Mouse (Mus musculus) frontal cortex, postnatal 14 days (tissue): ENCODE results near the gene Nrarp.
A peak's percentile ranks its signal among the peaks of the same experiment; 100 is the strongest.

Experiments
- DNase-seq, 2 experiments: peaks; one replicate each; pipeline ENCODE4 v3.0.0; 2022; ENCODE audit warnings: low spot score in 2 of 2

Gene Nrarp

DNA sequence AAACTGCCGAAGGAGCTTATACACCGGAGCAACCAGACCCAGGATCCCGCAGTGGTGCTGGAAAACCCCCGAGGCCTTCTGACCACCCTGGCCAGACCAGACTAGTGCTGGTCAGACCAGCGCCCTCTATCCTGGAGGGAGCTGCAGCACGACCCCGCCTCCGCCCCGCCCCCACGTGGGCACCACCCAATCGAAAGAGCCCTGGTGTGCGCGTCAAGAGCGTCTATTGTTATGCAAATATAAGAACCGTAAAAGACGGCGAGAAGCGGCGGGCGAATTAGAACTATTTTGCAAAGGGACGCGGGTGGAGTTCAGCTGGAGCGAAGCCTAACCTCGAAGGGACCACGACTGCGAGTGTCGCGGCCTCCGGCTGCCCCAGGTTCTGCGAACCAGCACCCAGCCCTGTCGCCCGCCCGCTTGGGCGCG, at the start of gene Nrarp:
Nrarp (plus strand) TSS at position 281 of the 426 bp plus-strand sequence.
- peak; percentile 93 for DNase-seq

DNA sequence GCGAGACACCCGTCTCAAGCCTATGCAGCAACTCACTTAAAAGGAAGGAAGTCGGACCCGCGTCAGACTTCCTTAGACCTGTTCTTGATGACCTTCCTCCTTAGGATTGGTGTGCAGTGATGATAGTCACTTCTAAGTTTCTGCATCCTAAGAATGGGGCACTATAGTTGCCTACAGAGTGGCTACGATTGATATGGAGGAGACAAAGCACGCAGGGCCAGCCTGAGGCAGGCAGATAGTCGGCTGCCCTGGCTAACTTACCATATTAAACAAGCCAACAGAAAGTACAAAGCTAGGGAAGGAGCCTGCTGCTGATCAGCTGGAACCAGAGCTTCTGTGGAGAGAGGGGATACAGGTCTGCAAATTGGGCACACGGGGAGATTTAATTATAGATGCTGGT, 49.0 kb upstream of the Nrarp start:
- DNase-seq: no peak

DNA sequence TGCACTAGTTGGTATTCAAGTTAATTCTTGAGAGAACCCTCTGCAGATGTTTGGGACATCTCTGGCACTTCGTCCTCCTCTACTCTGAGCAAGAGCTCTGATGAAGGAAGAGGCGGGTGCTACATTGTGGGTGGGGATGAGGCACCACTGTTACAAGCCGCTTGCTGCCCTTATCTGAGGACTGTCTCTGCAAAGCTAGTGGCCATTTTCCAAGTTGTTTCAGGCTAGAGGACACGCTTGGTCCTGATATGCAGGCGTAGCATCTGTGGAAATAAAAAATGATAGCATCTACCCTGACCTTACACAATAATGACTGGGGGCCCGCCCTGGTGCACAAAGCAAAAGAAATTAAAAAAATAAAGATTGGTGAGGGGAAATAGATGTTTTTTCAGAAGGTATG, 42.7 kb upstream of the Nrarp start:
- DNase-seq: no peak

DNA sequence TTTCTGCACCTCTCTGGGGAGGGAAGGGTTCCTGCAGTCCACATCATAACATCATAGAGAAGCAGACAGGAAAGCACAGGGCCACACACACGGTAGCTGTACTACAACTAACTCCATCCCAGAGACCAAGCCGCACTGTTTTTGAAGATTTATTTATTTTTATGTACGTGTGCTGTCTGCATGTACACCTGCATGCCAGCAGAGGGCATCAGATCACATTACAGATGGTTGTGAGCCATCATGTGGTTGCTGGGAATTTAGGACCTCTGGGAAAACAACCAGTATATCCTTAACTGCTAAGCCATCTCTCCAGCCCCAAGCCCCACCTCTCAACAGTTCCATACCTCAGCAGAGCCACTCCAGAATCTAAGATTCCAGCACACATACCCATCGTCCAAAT, 39.4 kb upstream of the Nrarp start:
- no peak for DNase-seq

GRCm38 (mm10) chr2:25141921-25142320, 38.6 kb upstream of the Nrarp start:
- no peak for DNase-seq

- DNase-seq: no peak
These were observed 35.2 kb upstream of the Nrarp start for GRCm38 (mm10) chr2:25145346-25145745.

DNA sequence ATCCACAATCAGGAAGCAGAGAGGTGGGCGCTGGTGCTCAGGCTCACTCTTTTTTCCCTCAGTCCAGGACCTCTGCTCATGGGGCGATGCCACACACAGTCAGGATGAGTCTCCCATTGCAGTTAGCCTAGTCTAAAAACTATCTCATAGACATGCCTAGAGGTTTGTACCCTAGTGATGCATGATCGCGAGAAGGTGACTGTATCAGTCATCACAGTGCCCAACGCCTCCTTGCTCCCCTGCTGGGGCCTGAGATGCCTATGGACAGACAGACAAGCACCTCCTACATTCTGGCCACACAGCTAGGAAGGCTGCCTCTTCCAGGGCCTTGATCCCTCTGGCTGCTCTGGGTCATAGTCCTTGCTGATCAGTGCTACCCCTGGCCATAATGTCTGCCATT, 33.2 kb upstream of the Nrarp start:
- DNase-seq: no peak

GRCm38 (mm10) chr2:25147892-25148291, 32.7 kb upstream of the Nrarp start:
- DNase-seq: no peak

DNA sequence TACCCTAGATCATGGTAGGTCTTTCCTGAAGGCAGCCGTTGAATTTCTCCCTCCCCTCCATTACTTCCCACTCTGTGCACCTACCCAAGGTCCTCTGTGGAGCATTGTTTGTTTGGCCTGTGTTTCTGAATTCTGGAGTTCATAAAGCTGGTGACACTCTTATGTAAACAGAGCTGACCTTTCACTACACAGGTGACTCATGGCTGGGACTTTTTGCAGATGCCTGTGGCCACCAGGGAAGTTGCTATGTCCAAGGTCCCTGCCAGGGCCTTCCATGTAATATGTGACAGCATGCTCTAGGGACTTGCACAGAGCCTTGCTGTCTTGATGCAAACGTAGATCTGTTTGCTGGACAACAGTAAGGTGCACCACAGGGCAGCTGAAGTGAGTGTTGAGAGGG, 30.9 kb upstream of the Nrarp start:
- DNase-seq: no peak

DNA sequence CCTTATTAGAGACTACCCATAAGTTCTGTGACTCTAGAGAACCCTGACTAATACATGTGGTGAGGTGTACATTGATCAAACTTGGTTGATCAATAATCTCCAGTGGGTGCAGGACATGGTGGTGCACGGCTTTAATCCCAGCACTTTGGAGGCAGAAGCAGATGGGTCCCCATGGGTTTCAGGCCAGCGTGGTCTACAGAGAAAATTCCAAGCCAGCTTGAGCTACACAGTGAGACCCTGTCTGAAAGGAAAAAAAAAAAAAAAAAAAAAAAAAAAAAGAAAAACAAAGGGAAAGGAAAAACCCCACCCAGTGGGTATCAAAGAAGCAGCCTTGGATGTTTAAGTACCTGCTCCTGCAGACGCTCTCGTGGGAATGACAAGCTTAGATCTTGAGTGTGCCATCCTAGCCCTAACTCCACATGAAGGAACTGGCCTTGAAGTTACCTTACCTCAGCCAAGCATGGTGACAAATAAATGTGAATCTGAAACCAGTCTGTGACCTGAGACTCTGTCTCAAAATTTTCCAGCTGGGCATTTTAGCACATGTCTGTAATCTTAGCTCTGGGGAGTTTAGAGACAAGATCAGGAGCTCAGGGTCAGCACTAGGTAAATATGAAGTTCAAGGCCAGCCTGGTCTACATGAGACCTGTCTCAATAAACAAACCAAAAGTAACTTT, 29.1 kb upstream of the Nrarp start:
- no peak for DNase-seq

DNA sequence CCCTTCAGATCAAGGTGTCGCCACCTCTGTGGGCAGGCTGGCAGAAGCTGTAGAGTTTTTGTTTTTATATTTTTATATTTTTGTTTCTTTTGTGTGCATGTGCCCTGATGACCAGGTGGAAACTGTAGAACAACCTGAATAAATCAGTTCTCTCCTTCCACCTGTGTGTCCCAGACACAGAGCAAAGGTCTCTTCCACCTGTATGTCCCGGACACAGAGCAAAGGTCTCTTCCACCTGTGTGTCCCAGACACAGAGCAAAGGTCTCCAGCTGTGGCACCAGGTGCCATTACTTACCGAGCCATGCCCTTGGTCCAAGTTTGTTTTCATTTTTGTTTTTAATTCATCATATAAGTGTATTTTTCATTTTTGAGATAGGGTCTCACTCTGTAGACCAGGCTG, 24.4 kb upstream of the Nrarp start:
- DNase-seq: no peak

DNA sequence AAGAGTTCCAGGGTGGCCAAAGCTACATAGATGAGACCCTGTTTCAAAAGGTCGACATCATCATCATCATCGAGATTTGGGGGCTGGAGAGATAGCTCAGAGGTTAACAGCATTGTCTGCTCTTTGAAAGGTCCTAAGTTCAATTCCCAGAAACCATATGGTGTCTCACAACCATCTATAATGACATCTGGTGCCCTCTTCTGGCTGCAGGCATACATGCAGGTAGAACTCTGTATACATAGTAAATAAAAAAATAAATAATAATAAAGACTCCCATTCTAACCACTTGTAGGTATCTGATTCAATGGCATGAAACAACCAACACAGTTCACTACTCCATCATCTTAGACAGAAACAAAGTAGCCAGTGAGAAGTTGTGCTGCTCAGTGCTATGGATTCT, 23.6 kb upstream of the Nrarp start:
- DNase-seq: no peak

DNA sequence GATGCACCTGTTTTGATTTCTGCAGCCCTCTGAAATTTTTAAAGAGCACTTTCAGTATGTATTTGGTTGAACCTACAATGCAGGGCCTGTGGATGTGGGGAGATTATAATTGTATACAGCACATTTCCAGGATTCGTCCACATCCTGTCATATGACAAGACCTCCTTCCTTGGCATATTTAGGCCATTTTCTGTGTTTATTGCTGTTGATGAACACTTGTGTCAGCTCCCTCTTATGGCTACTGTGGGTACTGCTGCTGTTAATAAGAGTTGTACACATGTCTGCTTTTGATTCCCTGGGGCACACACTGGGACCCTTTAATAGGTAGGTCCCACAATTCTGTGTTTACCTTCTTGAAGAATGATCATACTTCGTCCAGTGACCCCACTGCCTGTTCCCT, 22.9 kb upstream of the Nrarp start:
- DNase-seq: no peak

- DNase-seq: no peak
These were observed 13.1 kb upstream of the Nrarp start for GRCm38 (mm10) chr2:25167481-25167880.

DNA sequence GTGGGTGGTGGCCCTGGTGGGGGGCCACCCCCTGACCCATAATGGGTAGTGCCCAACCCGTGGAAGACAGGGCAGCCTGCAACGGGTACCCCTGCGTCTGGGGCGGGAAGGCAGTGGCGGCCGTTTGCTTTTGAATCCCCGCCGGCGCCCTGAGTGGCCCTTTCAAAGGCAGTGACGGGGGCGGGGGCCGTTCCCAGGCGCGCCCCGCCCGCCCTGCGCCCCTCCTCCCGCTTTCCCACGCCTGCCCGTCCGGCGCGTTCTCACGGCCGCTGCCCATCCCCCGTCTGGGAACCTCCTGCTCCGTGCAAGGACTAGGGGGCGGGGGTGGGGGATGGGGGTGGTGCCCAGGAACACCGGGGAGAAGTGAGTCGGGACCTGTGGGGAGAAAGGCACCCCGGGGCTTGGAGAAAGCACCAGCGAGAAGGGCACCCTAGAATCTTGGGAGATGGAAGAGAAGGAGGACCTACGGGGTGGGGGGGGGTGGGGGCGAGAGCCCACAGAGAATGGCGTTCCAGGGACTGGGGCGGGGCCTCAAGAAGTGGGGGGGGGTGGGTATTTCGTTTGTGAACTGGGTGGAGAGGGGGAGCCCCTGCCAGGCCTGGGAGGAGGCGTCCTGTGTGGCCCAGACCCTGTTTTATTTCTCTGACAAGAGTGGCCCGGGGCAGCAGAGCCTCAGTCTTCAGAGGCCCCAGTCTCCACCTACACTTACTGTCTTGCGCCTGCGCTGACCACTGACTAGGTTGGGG, 12.5 kb upstream of the Nrarp start:
- peak in 1 of 2 experiments; percentile 24 for DNase-seq

GRCm38 (mm10) chr2:25168665-25168978, 11.9 kb upstream of the Nrarp start:
- no peak for DNase-seq

- peak in 1 of 2 experiments; percentile 23 for DNase-seq
These were observed 10.8 kb upstream of the Nrarp start for GRCm38 (mm10) chr2:25169778-25170177.

GRCm38 (mm10) chr2:25170326-25171100, 10.0 kb upstream of the Nrarp start:
- DNase-seq: no peak

- DNase-seq: no peak
These were observed 9.3 kb upstream of the Nrarp start for GRCm38 (mm10) chr2:25171101-25171768.

DNA sequence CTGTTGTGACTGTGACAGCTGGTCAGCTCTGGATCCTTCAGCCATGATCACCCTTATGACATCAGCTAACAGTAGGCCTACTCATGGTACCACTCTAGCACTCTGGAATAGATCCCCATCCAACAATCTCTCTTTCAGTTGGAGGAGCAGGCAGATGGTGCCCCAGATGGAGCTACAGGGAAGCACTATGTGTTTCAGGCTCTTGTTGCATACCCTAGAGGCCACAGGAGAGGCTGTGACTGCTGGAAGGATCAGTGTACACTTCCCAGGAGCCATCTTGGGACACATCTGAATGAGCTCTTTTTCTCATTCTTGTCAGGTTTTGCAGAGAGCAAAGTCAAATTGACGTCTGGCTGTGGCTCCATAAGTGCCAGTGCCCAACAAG, 8.8 kb upstream of the Nrarp start:
- DNase-seq: no peak

GRCm38 (mm10) chr2:25172629-25173028, 7.9 kb upstream of the Nrarp start:
- no peak for DNase-seq

- DNase-seq: no peak
These were observed 6.7 kb upstream of the Nrarp start for GRCm38 (mm10) chr2:25173821-25174220.
